In the genomic region with DNA sequence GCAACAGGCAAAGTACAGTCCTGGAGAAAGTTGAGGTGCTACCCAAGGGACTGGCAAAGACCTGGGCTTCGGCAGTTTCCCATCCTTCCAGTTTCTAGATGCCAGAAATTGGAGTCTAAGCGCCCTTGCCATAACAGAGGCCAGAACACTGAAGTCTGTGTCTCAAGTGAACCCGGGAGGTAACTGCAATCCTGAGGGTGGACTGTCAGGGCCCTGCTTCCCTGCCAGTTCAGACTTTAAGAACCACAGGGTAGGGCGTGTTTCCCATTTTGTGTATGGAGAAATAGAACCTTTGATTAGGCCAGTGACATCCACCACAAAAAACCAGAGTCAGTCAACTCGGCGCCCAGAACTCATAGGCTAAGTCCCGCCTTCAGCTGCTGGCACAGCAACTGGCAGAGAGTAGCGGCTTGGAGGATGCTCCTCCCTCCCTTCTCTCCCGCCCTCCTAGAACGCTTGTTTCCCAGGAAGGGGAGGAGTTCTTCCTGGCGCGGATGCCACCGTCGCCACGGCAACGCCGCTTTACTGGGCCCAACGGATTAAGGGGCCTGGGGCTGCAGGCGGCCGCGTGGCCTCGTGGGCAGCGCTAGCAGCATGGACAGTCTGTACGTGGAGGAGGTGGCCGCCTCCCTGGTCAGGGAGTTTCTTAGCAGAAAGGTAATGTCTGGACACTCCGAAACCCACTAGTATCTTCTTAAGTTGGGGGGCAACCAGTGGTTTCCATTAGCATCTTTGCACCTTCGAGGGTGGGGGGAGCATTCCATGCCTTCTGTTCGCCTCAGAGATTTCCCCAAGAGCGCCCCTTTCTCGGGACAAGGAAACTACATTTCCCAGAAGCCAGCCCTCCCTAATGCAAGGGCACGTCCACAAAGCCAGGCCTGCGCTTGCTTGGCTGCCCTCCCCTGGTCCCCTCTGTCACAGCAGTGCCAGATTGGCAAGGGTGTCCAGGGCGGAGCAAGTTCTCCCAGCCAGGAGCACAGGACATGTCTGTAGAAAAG, we compare ENCODE assay signal across 8 mouse cellular contexts. TPM values are rescaled to one million over a fixed set of nuclear protein-coding genes. Genes with fewer than 3 reads are reported as not detected.
DNase-seq lines count a peak whose midpoint lies in the region; ATAC-seq and TF ChIP-seq lines count a peak whose summit lies in the region.

A gene (plus strand): TSS at position 471 of the 998 bp plus-strand sequence.

- WGBS in limb, embryonic 13.5 days: 3% methylated on average over 33 of the region's 33 CpGs
- 5% methylated on average over 32 of the region's 33 CpGs for WGBS in midbrain, embryonic 15.5 days

- no peaks in the 10 kb centered on the region for H3K36me3 ChIP-seq in limb, embryonic 13.5 days
- H3K36me3 ChIP-seq in midbrain, embryonic 15.5 days (replicated peaks): no peaks in the 10 kb centered on the region

- peak within 1 kb of the TSS; percentile 88 for H3K27ac ChIP-seq in limb, embryonic 13.5 days
- peak within 1 kb of the TSS; percentile 91 for H3K27ac ChIP-seq in midbrain, embryonic 15.5 days

- H3K27me3 ChIP-seq in limb, embryonic 13.5 days: no peaks in the 10 kb centered on the region
- H3K27me3 ChIP-seq in midbrain, embryonic 15.5 days (replicated peaks): no peaks in the 10 kb centered on the region

- peak within 1 kb of the TSS; percentile 51 for H3K4me3 ChIP-seq in limb, embryonic 13.5 days
- peak within 1 kb of the TSS; percentile 53 for H3K4me3 ChIP-seq in midbrain, embryonic 15.5 days

- peak within 1 kb of the TSS; percentile 57 for H3K9ac ChIP-seq in limb, embryonic 13.5 days
- H3K9ac ChIP-seq in midbrain, embryonic 15.5 days: peak within 1 kb of the TSS; percentile 63

- H3K4me2 ChIP-seq in limb, embryonic 13.5 days (replicated peaks): peak within 1 kb of the TSS; percentile 65
- peak within 1 kb of the TSS; percentile 63 for H3K4me2 ChIP-seq in midbrain, embryonic 15.5 days

- peaks cover 30% of the 10 kb centered on the region for H3K4me1 ChIP-seq in limb, embryonic 13.5 days
- H3K4me1 ChIP-seq in midbrain, embryonic 15.5 days: peaks cover 22% of the 10 kb centered on the region

- no peaks in the 10 kb centered on the region for H3K9me3 ChIP-seq in limb, embryonic 13.5 days
- H3K9me3 ChIP-seq in midbrain, embryonic 15.5 days: no peaks in the 10 kb centered on the region

- no peak for TF ChIP-seq CTCF in brain, embryonic 14.5 days (IDR thresholded peaks at IDR 0.05; ENCODE audit: borderline replicate concordance, extremely low read depth, insufficient read depth, insufficient read length)

- TF ChIP-seq POLR2A in brain, embryonic 14.5 days (IDR thresholded peaks at IDR 0.05; ENCODE audit: borderline replicate concordance, extremely low read depth, insufficient read depth, insufficient read length, poor library complexity, severe bottlenecking): peak; percentile 46; the same call in 1 of the 2 replicates

- ATAC-seq in erythroblast, adult 5-6 weeks (replicated peaks; ENCODE audit: low FRiP score, poor library complexity, severe bottlenecking): peak; percentile 93
- ATAC-seq in limb, embryonic 13.5 days (ENCODE audit: low FRiP score, low read depth): peak; percentile 94
- peak; percentile 97 for ATAC-seq in midbrain, embryonic 15.5 days (replicated peaks)

- peak; percentile 87 for DNase-seq in 3134 (ENCODE audit: extremely low read depth, insufficient read length, low spot score)
- peak; percentile 99 for DNase-seq in brain, embryonic 14.5 days (ENCODE audit: low read depth)
- DNase-seq in heart, adult 9 months (ENCODE audit: low spot score in 2 of 2): peak; percentile 91 to 93
- DNase-seq in kidney, adult 9 months: peak; percentile 94
- DNase-seq in spleen, postnatal 10 days (ENCODE audit: low spot score in 2 of 2): peak; percentile 45 to 74

RNA-seq across cellular contexts. Expression of the gene that starts here (rescaled TPM):
- polyA plus RNA-seq in brain, embryonic 14.5 days (2012; rRNA removed): 10.9 and 13.7 TPM in 2 replicates
- total RNA-seq in erythroblast, adult 5-6 weeks (2015; ENCODE audit: low replicate concordance): not detected in 2 replicates
- total RNA-seq in erythroblast, adult 5-6 weeks (2017; ENCODE audit: low replicate concordance): 3.4 TPM in 1 of 2 replicates, not detected in the other
- polyA plus RNA-seq in limb, embryonic 13.5 days (2015; fragmentation: Nextera tagmentation; extraction: Ambion mirVana): 16.3 and 17.5 TPM in 2 replicates
- polyA plus RNA-seq in midbrain, embryonic 15.5 days (2015; fragmentation: Nextera tagmentation; extraction: Ambion mirVana): 11.4 and 13.9 TPM in 2 replicates

Comparison
In these comparisons a context has a peak if more than half of its experiments do, and no peak if none do; other contexts are left out.
1. Peak in every context shown above with its lines: DNase-seq, ATAC-seq, H3K4me3 ChIP-seq and H3K27ac ChIP-seq.